Mouse (Mus musculus): ENCODE results near the gene Dok3. TPM values are rescaled to one million over a fixed set of nuclear protein-coding genes. Genes with fewer than 3 reads are reported as not detected.
A peak's percentile ranks its signal among the peaks of the same experiment; 100 is the strongest.

Gene Dok3
- total RNA-seq, 2 experiments from 2014 or later: 12.2 to 13.7 TPM

DNA sequence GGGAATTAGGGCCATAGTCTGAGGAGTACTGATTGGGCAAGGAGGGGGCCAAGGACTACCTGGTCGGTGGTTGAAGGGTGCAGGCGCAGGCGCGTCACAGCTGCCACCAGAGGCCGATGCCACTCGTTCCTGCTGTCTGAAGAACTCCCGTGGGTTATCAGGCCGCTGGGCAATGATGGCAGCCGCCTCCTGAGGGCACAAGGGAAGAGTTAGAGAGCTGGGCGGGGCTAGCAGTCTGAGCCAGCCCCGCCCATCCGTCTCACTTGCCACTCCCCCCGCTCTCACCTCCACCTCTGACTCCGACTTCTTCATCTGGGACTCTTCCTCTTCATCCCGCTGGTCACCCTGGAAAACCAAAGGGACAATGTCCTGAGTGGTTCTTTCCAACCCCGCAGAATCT, 51.6 kb downstream of the Dok3 start:
- H3K4me3 ChIP-seq: no peak overlapping the region
- peak overlapping the region; percentile 65 for H3K27ac ChIP-seq
- no peak for TF ChIP-seq CTCF (conservative IDR thresholded peaks at IDR 0.05)
- no peak for DNase-seq (ENCODE audit: low spot score in 2 of 2)

DNA sequence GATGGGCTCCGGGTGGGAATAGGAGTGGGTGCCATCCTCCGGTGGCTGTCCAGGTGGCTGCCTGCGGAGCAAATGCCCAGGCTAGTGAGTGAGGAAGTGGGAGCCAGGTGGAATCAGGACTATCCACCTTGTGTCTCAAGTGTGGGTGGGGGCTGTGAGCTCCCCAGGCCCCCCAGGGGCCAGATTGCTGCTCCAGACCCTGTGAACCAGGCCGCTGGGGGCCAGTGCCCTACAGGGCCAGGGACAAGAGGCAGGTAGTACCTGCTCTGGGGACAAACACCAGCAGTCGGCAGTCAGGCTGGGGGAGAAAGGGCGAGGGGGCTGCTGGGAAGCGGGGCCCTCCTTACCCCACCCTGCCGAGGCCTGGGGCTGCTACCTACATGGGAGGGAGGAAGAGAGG, 52.8 kb downstream of the Dok3 start:
- Histone ChIP-seq H3K4me3 (no peak overlapping the region), H3K27ac (peak overlapping the region; percentile 65; the same call in 1 of the 2 replicates)
- no peak for DNase-seq (ENCODE audit: low spot score in 2 of 2)
- no peak for TF ChIP-seq CTCF (conservative IDR thresholded peaks at IDR 0.05)

GRCm38 (mm10) chr13:55475750-55476149, 53.3 kb downstream of the Dok3 start:
- Histone ChIP-seq H3K27ac (peak overlapping the region; percentile 99), H3K4me3 (no peak overlapping the region)
- TF ChIP-seq CTCF (conservative IDR thresholded peaks at IDR 0.05): no peak
- no peak for DNase-seq (ENCODE audit: low spot score in 2 of 2)

GRCm38 (mm10) chr13:55474621-55475069, 54.5 kb downstream of the Dok3 start:
- peak overlapping the region; percentile 23; the same call in 1 of the 2 replicates for H3K4me3 ChIP-seq
- H3K27ac ChIP-seq: peak overlapping the region; percentile 99
- no peak for TF ChIP-seq CTCF (conservative IDR thresholded peaks at IDR 0.05)
- peak; percentile 74 to 88 for DNase-seq (ENCODE audit: low spot score in 2 of 2)

DNA sequence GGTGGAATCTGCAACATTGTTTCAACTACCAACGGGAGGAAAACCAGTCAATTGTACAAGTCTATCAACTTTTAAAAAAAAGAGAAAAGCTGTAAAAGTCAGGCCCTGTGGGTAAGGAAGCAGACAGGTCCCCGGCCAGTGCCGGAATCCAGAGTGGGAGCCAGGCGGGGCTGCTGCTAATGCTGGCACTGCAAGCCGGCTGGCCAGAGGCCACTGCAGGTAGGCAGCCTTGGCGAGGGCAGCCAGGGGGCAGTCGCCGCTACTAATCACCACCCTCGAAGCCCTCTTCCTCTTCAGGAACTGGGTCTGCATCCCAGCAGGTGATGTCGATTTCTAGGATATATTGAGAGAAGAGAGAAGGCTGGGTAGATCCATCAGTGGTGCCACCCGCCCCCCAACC, 55.1 kb downstream of the Dok3 start:
- peak overlapping the region; percentile 99 for H3K27ac ChIP-seq
- no peak for DNase-seq (ENCODE audit: low spot score in 2 of 2)

More for the DNA sequence above, 55.1 kb downstream of the Dok3 start:
- H3K4me3 ChIP-seq: peak overlapping the region; percentile 0; the same call in 1 of the 2 replicates
- TF ChIP-seq CTCF (conservative IDR thresholded peaks at IDR 0.05): peak; percentile 36; the same call in 1 of the 2 replicates

Small RNAs within 50 kb of the gene (microRNA-seq; reads per million reads assigned to microRNA genes)
- 40.0 to 41.2 reads per million in 2 experiments for gene Mir6944
- 3.1 to 9.3 reads per million in 2 experiments for gene Mir6945

Other genes starting within 250 kb of the Dok3 start
- 100 to 1,000 TPM; 142 to 153 TPM for gene Prelid1, start 208.8 kb downstream of the Dok3 start, total RNA-seq (2021)
- gene Rab24, start 207.3 kb downstream of the Dok3 start, total RNA-seq (2021): 10 to 100 TPM; 82.8 to 84.2 TPM
- 1 to 10 TPM; 1.2 to 1.8 TPM for gene Mxd3, start 199.5 kb downstream of the Dok3 start, total RNA-seq (2021)
- 10 to 100 TPM; 66.2 to 66.8 TPM for gene Lman2, start 166.5 kb downstream of the Dok3 start, total RNA-seq (2021)
- gene Rgs14, start 159.6 kb downstream of the Dok3 start, total RNA-seq (2021): 100 to 1,000 TPM; 113 to 119 TPM
- under 1 TPM in 1 of 2 experiments, not detected in 1; 0.15 TPM for gene Slc34a1, start 131.1 kb downstream of the Dok3 start, total RNA-seq (2021)
- gene Pfn3, start 114.1 kb downstream of the Dok3 start, total RNA-seq (2021): not detected
- under 1 TPM; 0.44 to 0.93 TPM for gene F12, start 102.5 kb downstream of the Dok3 start, total RNA-seq (2021)
- gene Grk6, start 84.2 kb downstream of the Dok3 start, total RNA-seq (2021): 10 to 100 TPM; 64.8 to 65.8 TPM
- 10 to 100 TPM; 83.0 to 84.5 TPM for gene Prr7, start 65.0 kb downstream of the Dok3 start, total RNA-seq (2021)
- 100 to 1,000 TPM; 396 to 403 TPM for gene Dbn1, start 41.2 kb downstream of the Dok3 start, total RNA-seq (2021)
- gene Pdlim7, start 15.6 kb downstream of the Dok3 start, total RNA-seq (2021): 10 to 100 TPM; 97.4 to 99.9 TPM
- 10 to 100 TPM; 56.2 to 60.6 TPM for gene Ddx41, start 7.4 kb upstream of the Dok3 start, total RNA-seq (2021)
- gene Fam193b, start 41.8 kb upstream of the Dok3 start, total RNA-seq (2021): 10 to 100 TPM; 95.3 to 97.7 TPM
- 100 to 1,000 TPM; 133 to 138 TPM for gene Tmed9, start 44.4 kb upstream of the Dok3 start, total RNA-seq (2021)
- 10 to 100 TPM; 22.8 to 24.3 TPM for gene B4galt7, start 70.6 kb upstream of the Dok3 start, total RNA-seq (2021)
- 10 to 100 TPM; 38.7 to 50.2 TPM for gene Caml, start 93.7 kb upstream of the Dok3 start, total RNA-seq (2021)
- 10 to 100 TPM; 50.8 to 54.8 TPM for gene Ddx46, start 105.7 kb upstream of the Dok3 start, total RNA-seq (2021)
- gene B230219D22Rik, start 163.8 kb upstream of the Dok3 start, total RNA-seq (2021): 10 to 100 TPM; 75.1 to 75.5 TPM
- gene Txndc15, start 185.4 kb upstream of the Dok3 start, total RNA-seq (2021): 10 to 100 TPM; 68.6 to 69.0 TPM
- gene Pcbd2, start 198.1 kb upstream of the Dok3 start, total RNA-seq (2021): 10 to 100 TPM; 33.2 to 35.2 TPM

Data from layer of hippocampus, adult 2 months (tissue).